Mouse (Mus musculus): Measurements from ENCODE around the gene Zfp57. TPM values are rescaled to one million over a fixed set of nuclear protein-coding genes. Genes with fewer than 3 reads are reported as not detected.

The Zfp57 gene
- total and polyA plus RNA-seq, 3 experiments, result 0.26 TPM; not detected in 2

- no peak for TF ChIP-seq MAZ (IDR thresholded peaks at IDR 0.05; ENCODE audit: low read depth, low read length)
- TF ChIP-seq ZC3H11A (IDR thresholded peaks at IDR 0.05; ENCODE audit: low read depth, low read length), result no peak
- no peak for TF ChIP-seq SMC3 (IDR thresholded peaks at IDR 0.05; ENCODE audit: low read depth, low read length)
- H3K9me3 ChIP-seq (replicated peaks; ENCODE audit: low read length), result no peaks in the 10 kb centered on the region
- no peak for DNase-seq (ENCODE audit: extremely low read depth)
- in situ Hi-C loops (cut with MboI; ENCODE audit: low pct_ligation_motif_present, low pct_unique_long_range_greater_than_20kb, low sequenced_read_pairs) (no loop called here), dilution Hi-C loops (cut with MboI; ENCODE audit: extremely low pct_ligation_motif_present, extremely low pct_unique_long_range_greater_than_20kb, low sequenced_read_pairs) (no loop called here)
- H3K9ac ChIP-seq (ENCODE audit: insufficient read depth, low read depth), result no peak overlapping the region
- no peaks in the 10 kb centered on the region for H3K4me1 ChIP-seq (ENCODE audit: control insufficient read depth in 1 of 2, insufficient read depth in 2 of 2)
- H3K4me2 ChIP-seq (ENCODE audit: insufficient read depth, low read depth, poor library complexity, severe bottlenecking), result no peak overlapping the region
- H3K27ac ChIP-seq (ENCODE audit: insufficient read depth, low read depth), result no peak overlapping the region
- H3K27me3 ChIP-seq (replicated peaks), result no peaks in the 10 kb centered on the region
- H3K79me2 ChIP-seq (replicated peaks; ENCODE audit: control insufficient read depth, extremely low read depth, insufficient read depth, poor library complexity, severe bottlenecking), result no peaks in the 10 kb centered on the region
- H3K4me3 ChIP-seq (replicated peaks in 1 of 3; ENCODE audit: low read depth in 2 of 3, low read length in 2 of 3, poor library complexity in 1 of 3), result no peak overlapping the region
- no peaks in the 10 kb centered on the region for H3K36me3 ChIP-seq (replicated peaks in 1 of 2; ENCODE audit: control insufficient read depth in 1 of 2, insufficient read depth in 1 of 2, low read length in 1 of 2)
These were observed 11.2 kb downstream of the Zfp57 start for GRCm38 (mm10) chr17:37012141-37012540.

GRCm38 (mm10) chr17:37016333-37016732 is 15.4 kb downstream of the Zfp57 start:
- H3K27me3 ChIP-seq (replicated peaks), result no peaks in the 10 kb centered on the region
- no peak overlapping the region for H3K27ac ChIP-seq (ENCODE audit: insufficient read depth, low read depth)
- H3K9ac ChIP-seq (ENCODE audit: insufficient read depth, low read depth), result no peak overlapping the region
- no peak for TF ChIP-seq ZNF384 (IDR thresholded peaks at IDR 0.05; ENCODE audit: low read depth, low read length)
- TF ChIP-seq CTCF (conservative IDR thresholded peaks at IDR 0.05 in 1 of 2, IDR thresholded peaks at IDR 0.05 in 1 of 2; ENCODE audit: low read depth in 2 of 2, low read length in 2 of 2), result no peak
- TF ChIP-seq SMC3 (IDR thresholded peaks at IDR 0.05; ENCODE audit: low read depth, low read length), result no peak
- no peak for TF ChIP-seq NELFE (IDR thresholded peaks at IDR 0.05; ENCODE audit: low read depth, low read length)
- TF ChIP-seq MAX (IDR thresholded peaks at IDR 0.05; ENCODE audit: low read length), result no peak
- no peak for TF ChIP-seq BHLHE40 (IDR thresholded peaks at IDR 0.05; ENCODE audit: low read depth, low read length)
- no peak for TF ChIP-seq E2F4 (IDR thresholded peaks at IDR 0.05; ENCODE audit: insufficient replicate concordance, low read depth, low read length)
- TF ChIP-seq MEF2A (IDR thresholded peaks at IDR 0.05; ENCODE audit: borderline replicate concordance, low read depth, low read length), result no peak
- TF ChIP-seq UBTF (IDR thresholded peaks at IDR 0.05; ENCODE audit: low read depth, low read length), result no peak
- no peak for TF ChIP-seq GABPA (IDR thresholded peaks at IDR 0.05; ENCODE audit: insufficient replicate concordance, low read depth, low read length)
- no peak for TF ChIP-seq ZMIZ1 (IDR thresholded peaks at IDR 0.05; ENCODE audit: low read depth, low read length)
- no peak for TF ChIP-seq JUN (IDR thresholded peaks at IDR 0.05; ENCODE audit: insufficient read depth, low read depth, low read length)
- no peak for TF ChIP-seq TBP (conservative IDR thresholded peaks at IDR 0.05; ENCODE audit: low read depth, low read length)
- H3K4me1 ChIP-seq (ENCODE audit: control insufficient read depth in 1 of 2, insufficient read depth in 2 of 2), result no peaks in the 10 kb centered on the region
- H3K4me3 ChIP-seq (replicated peaks in 1 of 3; ENCODE audit: low read depth in 2 of 3, low read length in 2 of 3, poor library complexity in 1 of 3), result no peak overlapping the region
- in situ Hi-C loops (cut with MboI; ENCODE audit: low pct_ligation_motif_present, low pct_unique_long_range_greater_than_20kb, low sequenced_read_pairs) (no loop called here), dilution Hi-C loops (cut with MboI; ENCODE audit: extremely low pct_ligation_motif_present, extremely low pct_unique_long_range_greater_than_20kb, low sequenced_read_pairs) (no loop called here)
- no peak for DNase-seq (ENCODE audit: extremely low read depth)
- no peak overlapping the region for H3K4me2 ChIP-seq (ENCODE audit: insufficient read depth, low read depth, poor library complexity, severe bottlenecking)
- H3K36me3 ChIP-seq (replicated peaks in 1 of 2; ENCODE audit: control insufficient read depth in 1 of 2, insufficient read depth in 1 of 2, low read length in 1 of 2), result no peaks in the 10 kb centered on the region
- H3K9me3 ChIP-seq (replicated peaks; ENCODE audit: low read length), result no peaks in the 10 kb centered on the region
- no peaks in the 10 kb centered on the region for H3K79me2 ChIP-seq (replicated peaks; ENCODE audit: control insufficient read depth, extremely low read depth, insufficient read depth, poor library complexity, severe bottlenecking)

Measured in CH12.LX (cell line).